Mouse (Mus musculus): ENCODE results near the gene Selenoh. TPM values are rescaled to one million over a fixed set of nuclear protein-coding genes. Genes with fewer than 3 reads are reported as not detected.
A peak's percentile ranks its signal among the peaks of the same experiment; 100 is the strongest.

Selenoh gene
- polyA plus RNA-seq (2015; fragmentation: Nextera tagmentation; extraction: Ambion mirVana), result 111 and 123 TPM in 2 replicates

- DNase-seq (ENCODE audit: low spot score), result peak; percentile 91
- Histone ChIP-seq H3K36me3 (ENCODE audit: control insufficient read depth, insufficient read depth, low read length) (peaks cover 10% of the 10 kb centered on the region), H3K9ac (ENCODE audit: low read length) (peak within 1 kb of the TSS; percentile 90), H3K4me1 (replicated peaks; ENCODE audit: control insufficient read depth, insufficient read depth) (no peaks in the 10 kb centered on the region), H3K9me3 (ENCODE audit: control insufficient read depth, low read length) (no peaks in the 10 kb centered on the region), H3K27ac (replicated peaks) (peak within 1 kb of the TSS; percentile 88), H3K4me3 (ENCODE audit: low read depth, low read length) (peak within 1 kb of the TSS; percentile 97), H3K4me2 (replicated peaks; ENCODE audit: low read depth) (peak within 1 kb of the TSS; percentile 68), H3K27me3 (ENCODE audit: control insufficient read depth, insufficient read depth, low read length) (no peaks in the 10 kb centered on the region)
- TF ChIP-seq CTCF (IDR thresholded peaks at IDR 0.05; ENCODE audit: low read depth) (no peak), EP300 (optimal IDR thresholded peaks at IDR 0.05) (peak; percentile 24)
- 0% methylated on average over 20 of the region's 20 CpGs for WGBS
- ATAC-seq (ENCODE audit: low FRiP score, low TSS enrichment), result peak; percentile 95
Measured at GRCm38 (mm10) chr2:84670569-84670933, at the start of gene Selenoh. TSS of gene Selenoh (minus strand) at chr2:84670770.

- no peaks in the 10 kb centered on the region for H3K4me1 ChIP-seq (replicated peaks; ENCODE audit: control insufficient read depth, insufficient read depth)
- H3K9me3 ChIP-seq (ENCODE audit: control insufficient read depth, low read length), result no peaks in the 10 kb centered on the region
- H3K36me3 ChIP-seq (ENCODE audit: control insufficient read depth, insufficient read depth, low read length), result no peaks in the 10 kb centered on the region
- ATAC-seq (ENCODE audit: low FRiP score, low TSS enrichment) (no peak), DNase-seq (ENCODE audit: low spot score) (no peak)
- no peak overlapping the region for H3K4me3 ChIP-seq (ENCODE audit: low read depth, low read length)
- no peaks in the 10 kb centered on the region for H3K27me3 ChIP-seq (ENCODE audit: control insufficient read depth, insufficient read depth, low read length)
- H3K4me2 ChIP-seq (replicated peaks; ENCODE audit: low read depth), result no peak overlapping the region
- WGBS, result 98% methylated on average over 4 of the region's 4 CpGs
- H3K27ac ChIP-seq (replicated peaks), result no peak overlapping the region
- TF ChIP-seq CTCF (IDR thresholded peaks at IDR 0.05; ENCODE audit: low read depth) (no peak), EP300 (optimal IDR thresholded peaks at IDR 0.05) (no peak)
- no peak overlapping the region for H3K9ac ChIP-seq (ENCODE audit: low read length)
Measured at GRCm38 (mm10) chr2:84717357-84717756, 46.8 kb upstream of the Selenoh start.

GRCm38 (mm10) chr2:84716423-84717355 lies 46.1 kb upstream of the Selenoh start:
- WGBS, result 17% methylated on average over 9 of the region's 9 CpGs

GRCm38 (mm10) chr2:84715562-84716361 lies 45.2 kb upstream of the Selenoh start:
- H3K4me3 ChIP-seq (ENCODE audit: low read depth, low read length), result peak overlapping the region; percentile 93
- TF ChIP-seq EP300 (optimal IDR thresholded peaks at IDR 0.05), result peak; percentile 93
- TF ChIP-seq CTCF (IDR thresholded peaks at IDR 0.05; ENCODE audit: low read depth), result no peak
- no peaks in the 10 kb centered on the region for H3K9me3 ChIP-seq (ENCODE audit: control insufficient read depth, low read length)
- peak overlapping the region; percentile 69 for H3K9ac ChIP-seq (ENCODE audit: low read length)
- H3K27me3 ChIP-seq (ENCODE audit: control insufficient read depth, insufficient read depth, low read length), result no peaks in the 10 kb centered on the region
- ATAC-seq (ENCODE audit: low FRiP score, low TSS enrichment) (peak; percentile 95), DNase-seq (ENCODE audit: low spot score) (peak; percentile 64)
- H3K27ac ChIP-seq (replicated peaks), result peak overlapping the region; percentile 97
- H3K36me3 ChIP-seq (ENCODE audit: control insufficient read depth, insufficient read depth, low read length), result no peaks in the 10 kb centered on the region; the same call in 1 of the 2 replicates
- H3K4me1 ChIP-seq (replicated peaks; ENCODE audit: control insufficient read depth, insufficient read depth), result no peaks in the 10 kb centered on the region
- WGBS, result under 1% methylated on average over 33 of the region's 33 CpGs
- peak overlapping the region; percentile 79 for H3K4me2 ChIP-seq (replicated peaks; ENCODE audit: low read depth)

More at GRCm38 (mm10) chr2:84716423-84717355, 46.1 kb upstream of the Selenoh start:
- Histone ChIP-seq H3K27ac (replicated peaks) (peak overlapping the region; percentile 91), H3K27me3 (ENCODE audit: control insufficient read depth, insufficient read depth, low read length) (no peaks in the 10 kb centered on the region), H3K4me1 (replicated peaks; ENCODE audit: control insufficient read depth, insufficient read depth) (no peaks in the 10 kb centered on the region), H3K36me3 (ENCODE audit: control insufficient read depth, insufficient read depth, low read length) (no peaks in the 10 kb centered on the region), H3K9ac (ENCODE audit: low read length) (peak overlapping the region; percentile 69), H3K4me2 (replicated peaks; ENCODE audit: low read depth) (peak overlapping the region; percentile 79), H3K4me3 (ENCODE audit: low read depth, low read length) (peak overlapping the region; percentile 93), H3K9me3 (ENCODE audit: control insufficient read depth, low read length) (no peaks in the 10 kb centered on the region)
- ATAC-seq (ENCODE audit: low FRiP score, low TSS enrichment), result no peak
- no peak for TF ChIP-seq CTCF (IDR thresholded peaks at IDR 0.05; ENCODE audit: low read depth)
- no peak for TF ChIP-seq EP300 (optimal IDR thresholded peaks at IDR 0.05)
- no peak for DNase-seq (ENCODE audit: low spot score)

- under 1% methylated on average over 75 of the region's 107 CpGs for WGBS
- no peaks in the 10 kb centered on the region for H3K27me3 ChIP-seq (ENCODE audit: control insufficient read depth, insufficient read depth, low read length)
- TF ChIP-seq CTCF (IDR thresholded peaks at IDR 0.05; ENCODE audit: low read depth), result no peak
- TF ChIP-seq EP300 (optimal IDR thresholded peaks at IDR 0.05), result no peak
- ATAC-seq (ENCODE audit: low FRiP score, low TSS enrichment) (peak; percentile 98), DNase-seq (ENCODE audit: low spot score) (peak; percentile 99)
- H3K27ac ChIP-seq (replicated peaks), result peak within 1 kb of the TSS; percentile 97
- H3K9ac ChIP-seq (ENCODE audit: low read length), result peak within 1 kb of the TSS; percentile 93
- peak within 1 kb of the TSS; percentile 79 for H3K4me2 ChIP-seq (replicated peaks; ENCODE audit: low read depth)
- peak within 1 kb of the TSS; percentile 93 for H3K4me3 ChIP-seq (ENCODE audit: low read depth, low read length)
- peaks cover 3% of the 10 kb centered on the region; the same call in 1 of the 2 replicates for H3K36me3 ChIP-seq (ENCODE audit: control insufficient read depth, insufficient read depth, low read length)
- H3K9me3 ChIP-seq (ENCODE audit: control insufficient read depth, low read length), result no peaks in the 10 kb centered on the region
- no peaks in the 10 kb centered on the region for H3K4me1 ChIP-seq (replicated peaks; ENCODE audit: control insufficient read depth, insufficient read depth)
Measured at GRCm38 (mm10) chr2:84714811-84715561, 44.4 kb upstream of the Selenoh start, which contains the start of gene Zdhhc5. TSS of gene Zdhhc5 (minus strand) at chr2:84715180.
